Mouse (Mus musculus) lung, embryonic 16.5 days (tissue): ENCODE measurements around the gene Tcf7l1. TPM values are rescaled to one million over a fixed set of nuclear protein-coding genes. Genes with fewer than 3 reads are reported as not detected.

Experiments
- ATAC-seq: fragments of 200-750 bp; cut with Nextera tagmentation; 2 replicates; pipeline ENCODE4 v1.8.0; 2017; ENCODE audit warnings: low read depth, mild to moderate bottlenecking, moderate library complexity
- H3K27ac ChIP-seq: fragments of 300-500 bp; sonication (generic); 2 replicates; pipeline ENCODE4 v1.5.1; 2014; ENCODE audit warnings: mild to moderate bottlenecking, control low read depth, low read length
- H3K27me3 ChIP-seq: fragments of 300-500 bp; sonication (generic); 2 replicates; pipeline ENCODE4 v1.6.1; 2014; ENCODE audit warnings: low read depth, low read length, mixed read lengths; ENCODE audit not compliant: control insufficient read depth, insufficient read depth
- H3K36me3 ChIP-seq: fragments of 300-500 bp; sonication (generic); 2 replicates; pipeline ENCODE4 v1.6.1; 2014; ENCODE audit warnings: low read length; ENCODE audit not compliant: control insufficient read depth, insufficient read depth
- H3K4me1 ChIP-seq: fragments of 300-500 bp; sonication (generic); replicated peaks from 2 replicates; pipeline ENCODE4 v1.6.1; 2014; ENCODE audit warnings: low read length, mixed read lengths; ENCODE audit not compliant: control insufficient read depth, insufficient read depth
- H3K4me2 ChIP-seq: fragments of 300-500 bp; sonication (generic); 2 replicates; pipeline ENCODE4 v1.6.1; 2014; ENCODE audit warnings: low read depth, low read length, control low read depth
- H3K4me3 ChIP-seq: fragments of 300-500 bp; sonication (generic); 2 replicates; pipeline ENCODE4 v1.5.1; 2014; ENCODE audit warnings: mild to moderate bottlenecking, low read length, control low read depth
- H3K9ac ChIP-seq: fragments of 300-500 bp; sonication (generic); 2 replicates; pipeline ENCODE4 v1.6.1; 2014; ENCODE audit warnings: low read length, control low read depth
- H3K9me3 ChIP-seq: fragments of 300-500 bp; sonication (generic); 2 replicates; pipeline ENCODE4 v1.6.1; 2016; ENCODE audit warnings: low read length; ENCODE audit not compliant: control insufficient read depth
- WGBS: fragments of 180-500 bp; shearing (Covaris S2); extraction: QIAGEN DNeasy Blood & Tissue Kit; methylation state at CpG from one replicate; pipeline ENCODE4 v1.1.7; 2014; 5-methylcytosine and 5-hydroxymethylcytosine counted together
- polyA plus RNA-seq: library from polyadenylated mRNA; unstranded; fragments of >200 nt; fragmentation: Nextera tagmentation; extraction: Ambion mirVana; gene quantifications from 2 replicates; pipeline ENCODE4 v1.2.1, GENCODE M21; 2015

Tcf7l1 gene
- polyA plus RNA-seq, 1 experiment from 2014 or later, result 31.9 TPM

DNA sequence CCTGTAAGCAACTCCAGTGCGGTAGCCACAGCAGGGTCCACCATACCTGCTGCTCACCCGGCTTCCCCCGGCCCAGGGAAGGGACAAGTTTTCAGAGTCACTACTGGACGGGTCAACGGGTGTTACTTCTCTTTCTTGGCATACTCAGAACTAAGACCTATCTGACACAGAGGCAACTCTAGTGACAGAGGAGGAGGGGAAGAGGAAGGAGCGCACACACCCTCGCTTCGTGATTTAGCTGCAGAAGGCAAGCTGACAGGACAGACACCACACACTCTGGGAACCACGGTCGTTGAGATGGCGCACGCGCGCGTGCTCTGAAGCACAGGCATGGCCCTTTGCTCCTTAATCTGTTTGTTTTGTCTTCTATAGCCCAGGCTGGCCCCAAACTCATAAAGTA, 36.2 kb downstream of the Tcf7l1 start:
- Histone ChIP-seq H3K27ac (no peak overlapping the region), H3K4me1 (peaks cover 40% of the 10 kb centered on the region), H3K9ac (no peak overlapping the region), H3K4me2 (no peak overlapping the region), H3K4me3 (no peak overlapping the region), H3K27me3 (no peaks in the 10 kb centered on the region), H3K36me3 (no peaks in the 10 kb centered on the region), H3K9me3 (no peaks in the 10 kb centered on the region)
- no peak for ATAC-seq
- 80% methylated on average over 15 of the region's 15 CpGs for WGBS

DNA sequence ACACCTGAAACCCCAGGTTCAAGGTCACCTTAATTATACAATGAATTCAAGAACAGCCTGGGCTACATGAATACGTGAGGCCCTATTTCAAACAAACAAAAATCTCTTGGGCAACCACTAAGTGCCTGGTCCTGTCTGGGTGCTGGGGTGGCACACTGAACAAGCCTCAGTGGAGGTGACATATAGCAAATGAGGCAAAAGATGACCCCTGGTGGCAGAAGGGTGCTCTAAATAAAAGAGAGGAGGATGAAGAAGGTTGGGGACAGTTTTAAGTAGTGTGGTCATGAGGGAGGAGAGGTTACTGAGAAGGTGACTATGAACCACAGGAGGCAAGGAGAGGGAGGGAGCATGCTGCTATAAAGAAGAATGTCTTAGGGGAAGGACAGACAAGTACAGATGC, 37.8 kb downstream of the Tcf7l1 start:
- no peaks in the 10 kb centered on the region for H3K36me3 ChIP-seq
- WGBS, result 69% methylated on average over 1 of the region's 1 CpGs
- no peaks in the 10 kb centered on the region for H3K9me3 ChIP-seq
- no peak overlapping the region for H3K27ac ChIP-seq
- H3K27me3 ChIP-seq, result no peaks in the 10 kb centered on the region
- no peak for ATAC-seq
- H3K4me2 ChIP-seq, result no peak overlapping the region
- no peak overlapping the region for H3K4me3 ChIP-seq
- H3K9ac ChIP-seq, result no peak overlapping the region
- peaks cover 52% of the 10 kb centered on the region for H3K4me1 ChIP-seq

DNA sequence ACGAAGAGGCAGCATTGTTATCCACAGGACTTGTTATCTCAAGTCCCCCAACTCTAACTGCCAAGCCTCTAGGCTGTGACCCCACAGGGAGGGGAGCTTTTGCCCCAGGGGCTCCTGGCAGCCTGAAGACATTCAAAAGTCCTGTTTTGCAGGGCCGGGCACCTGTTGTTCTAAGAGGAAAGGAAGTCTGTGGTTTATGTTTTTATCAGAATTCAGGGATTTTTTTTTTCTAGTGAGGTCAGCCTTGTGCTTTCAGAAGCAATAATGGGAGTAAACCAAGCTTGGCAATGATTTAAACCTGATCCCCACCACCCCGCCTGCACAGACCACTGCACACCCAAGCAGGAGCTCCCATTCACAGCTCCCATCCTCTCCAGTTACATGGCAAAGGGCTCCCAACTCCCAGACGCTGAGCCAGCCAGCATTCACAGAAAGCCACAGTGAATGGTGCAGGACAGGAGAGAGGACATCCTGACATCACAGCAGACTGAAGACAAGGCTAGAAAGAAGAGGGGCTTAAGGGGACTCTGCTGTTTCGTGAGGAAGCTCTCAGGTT, 40.1 kb downstream of the Tcf7l1 start:
- Histone ChIP-seq H3K9me3 (no peaks in the 10 kb centered on the region), H3K9ac (no peak overlapping the region; the same call in 1 of the 2 replicates), H3K4me1 (peaks cover 44% of the 10 kb centered on the region), H3K4me2 (peak overlapping the region; percentile 19; the same call in 1 of the 2 replicates), H3K27me3 (no peaks in the 10 kb centered on the region), H3K4me3 (no peak overlapping the region), H3K27ac (peak overlapping the region; percentile 76), H3K36me3 (no peaks in the 10 kb centered on the region)
- ATAC-seq, result no peak
- WGBS, result 14% methylated on average over 5 of the region's 5 CpGs

DNA sequence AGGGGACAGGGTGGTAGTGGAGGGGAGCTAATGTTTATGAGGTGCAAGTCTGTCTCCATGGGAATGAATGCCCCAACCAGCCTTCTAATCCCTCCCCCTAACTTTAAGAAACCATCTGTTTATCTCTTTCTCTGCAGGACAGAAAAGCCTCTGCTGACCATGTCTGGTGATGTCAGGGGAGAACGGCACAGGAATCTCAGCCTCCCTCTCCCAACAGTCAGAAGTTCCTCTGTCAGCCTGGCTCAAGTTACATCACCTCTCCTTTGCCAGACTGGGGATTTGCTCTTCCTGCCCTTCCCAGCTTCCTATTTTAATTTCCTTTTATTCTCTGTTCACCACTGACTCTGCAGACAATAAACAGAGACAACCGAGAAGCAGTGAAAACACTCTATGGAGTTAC, 40.6 kb downstream of the Tcf7l1 start:
- WGBS, result 3% methylated on average over 2 of the region's 2 CpGs
- H3K36me3 ChIP-seq, result no peaks in the 10 kb centered on the region
- H3K9ac ChIP-seq, result peak overlapping the region; percentile 6
- H3K4me1 ChIP-seq, result peaks cover 50% of the 10 kb centered on the region
- peak overlapping the region; percentile 19; the same call in 1 of the 2 replicates for H3K4me2 ChIP-seq
- ATAC-seq, result peak; percentile 51
- no peaks in the 10 kb centered on the region for H3K9me3 ChIP-seq
- H3K27me3 ChIP-seq, result no peaks in the 10 kb centered on the region
- peak overlapping the region; percentile 76 for H3K27ac ChIP-seq
- no peak overlapping the region for H3K4me3 ChIP-seq

DNA sequence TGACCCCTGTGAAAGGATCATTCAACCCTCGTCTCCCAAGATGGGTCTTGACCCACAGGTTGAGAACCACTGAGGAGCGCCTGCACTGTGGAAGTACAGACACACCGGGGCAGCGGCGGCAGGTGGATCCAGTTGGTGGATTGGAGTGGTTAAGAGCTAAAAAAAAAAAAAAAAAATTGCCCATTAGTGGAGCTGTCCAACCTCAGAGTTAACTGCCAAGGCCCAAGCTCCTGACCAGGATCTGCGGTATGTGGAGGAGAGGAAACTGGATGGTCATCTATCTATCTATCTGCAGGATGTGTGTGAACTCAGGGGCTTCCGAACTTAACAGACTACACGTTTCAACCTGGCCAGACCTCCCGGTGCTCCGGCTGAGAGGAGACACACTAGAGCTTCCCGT, 41.2 kb downstream of the Tcf7l1 start:
- Histone ChIP-seq H3K27ac (peak overlapping the region; percentile 15; the same call in 1 of the 2 replicates), H3K36me3 (no peaks in the 10 kb centered on the region), H3K4me1 (peaks cover 55% of the 10 kb centered on the region), H3K4me2 (no peak overlapping the region), H3K9me3 (no peaks in the 10 kb centered on the region), H3K9ac (no peak overlapping the region), H3K27me3 (no peaks in the 10 kb centered on the region), H3K4me3 (no peak overlapping the region)
- no peak for ATAC-seq
- 50% methylated on average over 11 of the region's 11 CpGs for WGBS

DNA sequence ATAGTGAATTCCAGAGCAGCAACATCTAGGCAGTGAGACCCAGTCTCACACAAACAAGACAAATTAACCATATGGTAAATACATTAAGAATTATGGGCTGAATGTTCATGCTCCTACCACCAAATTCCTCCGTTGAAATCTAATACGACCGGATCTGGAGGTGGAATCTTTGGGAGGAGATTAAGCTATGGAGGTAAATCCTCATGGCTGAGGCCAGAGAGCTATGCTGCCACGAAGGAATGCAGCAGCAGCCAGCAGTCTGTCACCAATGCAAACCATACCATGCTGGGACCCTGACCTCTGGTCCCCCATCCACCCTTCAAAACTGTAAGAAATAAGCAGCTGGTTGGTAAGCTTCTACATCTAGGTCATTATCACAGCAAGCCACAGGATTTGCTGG, 41.9 kb downstream of the Tcf7l1 start:
- H3K4me1 ChIP-seq, result peaks cover 61% of the 10 kb centered on the region
- H3K9me3 ChIP-seq, result no peaks in the 10 kb centered on the region
- no peak overlapping the region for H3K4me3 ChIP-seq
- no peaks in the 10 kb centered on the region for H3K36me3 ChIP-seq
- H3K27me3 ChIP-seq, result no peaks in the 10 kb centered on the region
- no peak overlapping the region for H3K9ac ChIP-seq
- no peak for ATAC-seq
- no peak overlapping the region for H3K4me2 ChIP-seq
- no peak overlapping the region for H3K27ac ChIP-seq
- WGBS, result 11% methylated on average over 4 of the region's 4 CpGs

DNA sequence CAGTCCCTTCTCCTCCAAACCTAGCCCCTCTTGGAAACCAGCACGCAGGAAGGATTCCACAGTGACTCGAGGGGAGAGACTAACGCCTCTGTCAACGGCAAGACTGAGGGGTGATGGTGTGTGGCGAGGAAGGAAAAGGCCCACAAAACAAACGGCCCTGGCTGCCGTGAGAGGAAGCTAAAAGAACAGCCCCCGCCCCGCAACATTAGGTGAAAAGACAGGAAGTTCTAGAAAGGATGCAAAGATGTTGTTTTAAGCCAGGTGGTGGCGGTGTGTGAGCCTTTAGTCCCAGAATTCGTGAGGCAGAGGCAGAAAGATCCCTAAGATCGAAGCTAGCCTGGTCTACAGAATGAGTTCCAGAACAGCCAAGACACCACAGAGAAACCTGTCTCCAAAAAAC, 43.3 kb downstream of the Tcf7l1 start:
- Histone ChIP-seq H3K36me3 (no peaks in the 10 kb centered on the region), H3K27me3 (no peaks in the 10 kb centered on the region), H3K4me3 (no peak overlapping the region), H3K4me1 (peaks cover 73% of the 10 kb centered on the region), H3K4me2 (no peak overlapping the region), H3K9me3 (no peaks in the 10 kb centered on the region), H3K9ac (no peak overlapping the region), H3K27ac (no peak overlapping the region)
- 46% methylated on average over 12 of the region's 12 CpGs for WGBS
- ATAC-seq, result no peak

DNA sequence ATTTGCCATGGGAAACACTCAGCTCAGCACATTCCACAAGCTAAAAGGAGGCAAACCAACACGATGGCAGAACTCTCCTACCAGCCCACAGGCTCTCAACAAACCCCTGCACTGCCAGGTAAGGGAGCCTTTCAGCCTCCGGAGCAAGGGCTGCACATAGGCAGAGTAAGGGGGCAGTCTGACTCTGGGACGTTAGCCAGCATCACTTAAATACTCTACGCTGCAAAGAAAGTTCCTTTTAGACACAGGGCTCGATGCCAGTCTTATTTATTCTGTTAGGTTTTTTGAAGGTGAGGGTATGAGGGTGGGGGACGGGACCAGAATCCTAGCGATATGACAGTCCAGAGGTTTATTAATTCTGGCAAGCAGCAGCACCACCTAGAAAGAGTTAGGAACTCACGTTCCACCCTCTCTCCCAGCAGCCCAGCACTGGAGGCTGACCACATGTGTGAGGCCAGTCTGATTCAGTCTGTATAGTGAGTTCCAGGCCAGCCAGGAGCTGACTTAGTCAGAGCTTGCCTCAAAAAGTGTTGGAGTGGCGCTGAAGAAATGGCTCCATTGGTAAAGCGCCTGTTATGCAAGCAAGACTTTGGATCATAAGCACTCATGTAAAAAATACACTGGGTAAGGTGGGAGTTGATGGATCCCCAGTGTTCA, 44.8 kb downstream of the Tcf7l1 start:
- H3K9ac ChIP-seq, result peak overlapping the region; percentile 17; the same call in 1 of the 2 replicates

DNA sequence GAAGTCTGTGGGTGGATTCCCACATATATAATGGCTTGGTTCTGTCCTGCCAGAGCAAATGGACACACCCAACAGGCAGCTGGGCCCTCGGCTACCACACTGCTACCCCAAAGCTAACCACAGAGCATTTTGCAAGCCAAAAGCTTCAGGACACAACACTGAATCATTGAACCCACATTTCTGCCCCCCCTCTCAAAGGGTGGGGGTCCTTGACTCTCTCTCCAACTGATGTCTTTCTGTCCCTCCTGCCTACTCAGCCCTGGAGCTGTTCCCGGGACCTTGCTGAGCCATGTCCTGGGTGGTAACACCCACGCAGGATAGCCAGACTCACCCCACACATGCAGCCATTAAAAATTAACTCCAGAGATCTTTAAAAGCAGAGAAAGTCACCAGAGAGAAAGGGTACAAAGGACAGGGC, 45.4 kb downstream of the Tcf7l1 start:
- peak overlapping the region; percentile 29; the same call in 1 of the 2 replicates for H3K9ac ChIP-seq
- H3K4me1 ChIP-seq, result peaks cover 70% of the 10 kb centered on the region
- no peaks in the 10 kb centered on the region for H3K27me3 ChIP-seq
- peak overlapping the region; percentile 64 for H3K27ac ChIP-seq
- no peak for ATAC-seq
- 34% methylated on average over 3 of the region's 3 CpGs for WGBS
- no peak overlapping the region; the same call in 1 of the 2 replicates for H3K4me2 ChIP-seq
- H3K36me3 ChIP-seq, result no peaks in the 10 kb centered on the region
- H3K4me3 ChIP-seq, result no peak overlapping the region
- no peaks in the 10 kb centered on the region for H3K9me3 ChIP-seq

More for the DNA sequence above, 44.8 kb downstream of the Tcf7l1 start:
- Histone ChIP-seq H3K4me2 (no peak overlapping the region; the same call in 1 of the 2 replicates), H3K4me1 (peaks cover 77% of the 10 kb centered on the region), H3K36me3 (no peaks in the 10 kb centered on the region), H3K27ac (peak overlapping the region; percentile 64), H3K9me3 (no peaks in the 10 kb centered on the region), H3K27me3 (no peaks in the 10 kb centered on the region), H3K4me3 (no peak overlapping the region)
- 31% methylated on average over 10 of the region's 10 CpGs for WGBS
- no peak for ATAC-seq
